Mouse (Mus musculus) cerebellum, adult 9-11 months (tissue): ENCODE measurements around the gene Tssk6.
"Not testable (repeated sequence)": the region's sequence is repeated elsewhere in the genome, so short reads cannot be mapped to it uniquely, and the experiment has no call there.

Source experiments
- DNase-seq: peaks from one replicate; pipeline ENCODE4 v3.0.0; 2022

The Tssk6 gene

GRCm38 (mm10) chr8:69919876-69920662 is 18.1 kb downstream of the Tssk6 start:
- DNase-seq, result no peak

GRCm38 (mm10) chr8:69921141-69921540 is 19.2 kb downstream of the Tssk6 start:
- no peak for DNase-seq

GRCm38 (mm10) chr8:69923986-69924385 is 22.0 kb downstream of the Tssk6 start:
- DNase-seq, result no peak

- DNase-seq, result no peak
Observed at GRCm38 (mm10) chr8:69926901-69927300, 24.9 kb downstream of the Tssk6 start.

GRCm38 (mm10) chr8:69933811-69934210 is 31.8 kb downstream of the Tssk6 start:
- no peak for DNase-seq

GRCm38 (mm10) chr8:69934582-69934981 is 32.6 kb downstream of the Tssk6 start:
- DNase-seq, result no peak

- DNase-seq, result no peak
Observed at GRCm38 (mm10) chr8:69935431-69935830, 33.4 kb downstream of the Tssk6 start.

- no peak for DNase-seq
Observed at GRCm38 (mm10) chr8:69936050-69936794, 34.2 kb downstream of the Tssk6 start.

GRCm38 (mm10) chr8:69937466-69937865 is 35.5 kb downstream of the Tssk6 start:
- DNase-seq, result no peak

- no peak for DNase-seq
Observed at GRCm38 (mm10) chr8:69938245-69938982, 36.4 kb downstream of the Tssk6 start.

- DNase-seq, result no peak
Observed at GRCm38 (mm10) chr8:69939633-69940032, 37.6 kb downstream of the Tssk6 start.

- no peak for DNase-seq
Observed at GRCm38 (mm10) chr8:69940386-69940785, 38.4 kb downstream of the Tssk6 start.

GRCm38 (mm10) chr8:69942495-69942894 is 40.5 kb downstream of the Tssk6 start:
- DNase-seq, result not testable (repeated sequence)

- DNase-seq, result no peak
Observed at GRCm38 (mm10) chr8:69950300-69950699, 48.3 kb downstream of the Tssk6 start.
